Mouse (Mus musculus) embryonic fibroblast, embryonic 13.5 days (primary cell): ENCODE data around the gene Sbds.

Experiments
- CTCF ChIP-seq: IDR thresholded peaks from 2 replicates; pipeline ENCODE4 v1.5.1; 2011; ENCODE audit warnings: mild to moderate bottlenecking, control low read depth, low read length, moderate library complexity, borderline replicate concordance; ENCODE audit not compliant: insufficient read depth
- POLR2A ChIP-seq: IDR thresholded peaks from 2 replicates; pipeline ENCODE4 v1.6.1; 2011; ENCODE audit warnings: low read depth, mild to moderate bottlenecking, control low read depth, low read length, moderate library complexity

GRCm38 (mm10) chr5:130278011-130278472 lies 22.7 kb upstream of the Sbds start:
- TF ChIP-seq POLR2A (no peak), CTCF (no peak)
